Mouse (Mus musculus): Measurements from ENCODE around the gene Acly.

DNA sequence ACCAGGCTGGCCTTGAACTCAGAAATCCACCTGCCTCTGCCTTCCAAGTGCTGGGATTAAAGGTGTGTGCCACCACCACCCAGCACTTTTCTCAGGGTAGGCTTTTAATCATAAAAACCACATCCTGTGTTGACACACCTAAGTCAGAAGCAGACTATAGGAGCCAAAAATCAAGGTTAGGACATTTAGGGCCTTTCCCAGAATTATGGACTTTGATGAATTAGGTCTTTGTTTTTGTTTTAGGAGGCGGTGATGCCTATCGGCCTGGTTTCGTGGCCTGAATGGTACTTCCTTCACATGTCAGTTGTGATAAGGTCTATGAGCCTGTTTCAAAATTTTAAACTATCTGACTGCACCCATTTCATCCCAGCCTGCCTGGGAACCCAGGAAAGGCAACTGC, 46.4 kb upstream of the Acly start:
- TF ChIP-seq CTCF (conservative IDR thresholded peaks at IDR 0.05; ENCODE audit: low read length): no peak
- no peak for TF ChIP-seq POU5F1 (IDR thresholded peaks at IDR 0.05; ENCODE audit: borderline replicate concordance, low read length)
